Mouse (Mus musculus): Measurements from ENCODE around the gene Hnrnpa3. TPM values are rescaled to one million over a fixed set of nuclear protein-coding genes. Genes with fewer than 3 reads are reported as not detected.
"Not testable (repeated sequence)": the region's sequence is repeated elsewhere in the genome, so short reads cannot be mapped to it uniquely, and the experiment has no call there.

Hnrnpa3 gene
- polyA plus RNA-seq, 1 experiment from 2014 or later = 306 TPM

DNA sequence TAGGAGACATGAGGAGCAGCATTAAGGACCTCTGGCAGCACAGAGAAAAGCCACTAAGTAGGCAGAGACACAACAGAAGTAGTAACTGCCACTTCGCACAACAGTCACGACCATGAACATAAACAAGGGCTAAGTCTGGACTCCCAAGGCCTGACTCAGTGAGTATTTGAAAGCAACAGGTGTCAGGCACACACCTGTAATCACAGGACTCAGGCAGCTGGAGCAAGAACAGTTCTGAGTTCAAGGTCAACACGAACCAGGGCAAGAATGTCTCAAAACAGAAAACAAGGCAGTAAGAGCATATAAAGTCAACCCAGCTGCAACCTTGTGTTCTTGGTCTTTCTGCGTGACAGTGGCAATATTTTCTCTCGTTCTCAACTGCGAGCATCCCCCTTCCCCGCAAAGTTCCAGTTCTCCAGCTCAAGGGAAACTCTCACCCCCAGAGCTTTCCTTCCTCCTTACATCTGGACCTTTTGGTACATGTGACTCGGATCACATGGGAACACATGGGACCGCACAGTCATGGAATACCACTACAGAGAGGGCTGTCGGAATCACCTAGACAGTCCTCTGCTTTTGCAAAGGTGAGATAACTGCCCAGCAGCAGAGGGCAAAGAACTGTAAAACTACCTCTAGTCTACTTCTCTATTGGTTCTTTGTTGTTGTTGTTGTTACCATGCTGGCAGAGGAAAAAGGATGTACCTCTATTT lies 28.1 kb downstream of the Hnrnpa3 start:
- H3K9me3 ChIP-seq = no peaks in the 10 kb centered on the region
- ATAC-seq (ENCODE audit: insufficient number of reproducible peaks, low FRiP score, low TSS enrichment, low read depth) = no peak
- H3K9ac ChIP-seq = no peak overlapping the region
- H3K36me3 ChIP-seq = no peaks in the 10 kb centered on the region
- no peaks in the 10 kb centered on the region for H3K27me3 ChIP-seq
- peaks cover 16% of the 10 kb centered on the region for H3K4me1 ChIP-seq
- no peak overlapping the region for H3K27ac ChIP-seq
- no peak overlapping the region for H3K4me2 ChIP-seq
- H3K4me3 ChIP-seq = no peak overlapping the region
- 84% methylated on average over 10 of the region's 10 CpGs for WGBS

DNA sequence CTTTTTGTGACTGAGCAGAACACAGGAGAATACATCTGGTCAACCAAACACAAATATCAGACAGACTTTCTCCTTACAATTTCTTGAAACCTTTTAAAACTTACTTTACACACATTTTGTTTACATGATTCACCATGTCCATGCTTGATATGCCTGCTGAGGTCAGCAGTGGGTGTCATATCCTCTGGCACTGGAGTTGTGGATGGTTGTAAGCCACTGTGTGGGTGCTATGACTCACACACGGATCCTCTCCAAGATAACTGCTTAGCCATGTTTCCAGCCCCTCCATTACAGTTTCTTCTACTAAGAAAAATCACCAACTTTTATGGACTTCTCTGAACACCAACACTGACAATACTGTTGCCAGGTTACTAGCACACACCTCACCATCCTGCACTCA lies 29.8 kb downstream of the Hnrnpa3 start:
- H3K36me3 ChIP-seq = no peaks in the 10 kb centered on the region
- WGBS = 71% methylated on average over 1 of the region's 1 CpGs
- no peak for ATAC-seq (ENCODE audit: insufficient number of reproducible peaks, low FRiP score, low TSS enrichment, low read depth)

DNA sequence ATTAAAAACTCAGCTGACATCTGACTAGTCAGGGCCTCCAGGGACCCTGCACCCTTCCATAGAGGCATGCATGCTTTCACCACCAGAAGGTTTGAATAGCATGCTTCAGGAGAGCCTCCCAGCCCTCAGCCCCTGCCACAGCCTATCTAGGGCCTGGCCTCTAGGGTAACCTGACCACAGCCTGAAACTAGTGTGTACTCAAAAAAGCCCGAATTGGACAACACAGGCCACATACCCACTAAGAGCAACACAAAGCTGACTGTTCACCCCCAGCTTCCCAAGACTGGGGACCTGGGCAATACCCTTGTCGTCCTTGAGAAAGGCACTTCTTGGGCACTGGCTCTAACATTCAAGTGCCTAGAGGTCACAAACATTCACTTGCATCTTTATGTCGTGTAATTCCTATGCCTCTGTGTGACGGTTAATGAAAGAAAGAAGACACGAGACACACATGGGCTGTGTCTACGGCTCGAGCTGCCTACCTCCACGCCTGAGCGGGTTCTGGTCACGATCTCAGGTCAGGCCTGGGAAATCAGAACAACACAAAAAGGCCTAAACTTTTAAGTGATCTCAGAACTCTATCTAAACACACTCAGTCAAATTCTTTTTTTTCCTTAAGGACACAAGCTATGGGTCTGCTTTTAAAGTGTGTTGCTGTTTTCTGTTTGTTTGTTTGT lies 30.6 kb downstream of the Hnrnpa3 start:
- Histone ChIP-seq H3K9me3 (no peaks in the 10 kb centered on the region), H3K27me3 (no peaks in the 10 kb centered on the region), H3K4me1 (peaks cover 11% of the 10 kb centered on the region; the same call in 1 of the 2 replicates), H3K36me3 (no peaks in the 10 kb centered on the region), H3K4me3 (no peak overlapping the region), H3K4me2 (no peak overlapping the region), H3K27ac (no peak overlapping the region), H3K9ac (no peak overlapping the region)
- ATAC-seq (ENCODE audit: insufficient number of reproducible peaks, low FRiP score, low TSS enrichment, low read depth) = no peak
- 85% methylated on average over 10 of the region's 10 CpGs for WGBS

More for the DNA sequence above, 29.8 kb downstream of the Hnrnpa3 start:
- Histone ChIP-seq H3K4me2 (no peak overlapping the region), H3K27me3 (no peaks in the 10 kb centered on the region), H3K4me1 (peaks cover 11% of the 10 kb centered on the region; the same call in 1 of the 2 replicates), H3K4me3 (no peak overlapping the region), H3K9ac (no peak overlapping the region), H3K9me3 (no peaks in the 10 kb centered on the region), H3K27ac (no peak overlapping the region)

DNA sequence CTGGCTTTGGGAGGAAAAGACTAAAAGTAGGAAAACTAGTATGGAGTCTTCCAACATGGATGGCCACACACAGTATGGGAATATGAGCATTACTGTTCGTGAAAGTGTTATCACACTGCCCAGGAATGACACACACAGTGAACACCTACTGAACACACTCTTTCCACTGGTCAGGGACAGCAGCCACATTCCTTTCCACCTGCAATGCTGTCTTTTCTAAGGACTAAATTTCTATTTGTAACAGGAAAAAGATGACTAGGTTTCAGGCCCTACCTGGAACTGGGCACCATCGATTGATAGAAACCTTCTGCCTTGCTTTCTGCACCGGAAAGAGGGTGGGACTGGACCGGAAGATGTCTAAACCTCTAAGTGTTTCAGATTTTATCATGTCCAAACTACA lies 31.6 kb downstream of the Hnrnpa3 start:
- Histone ChIP-seq H3K4me2 (no peak overlapping the region), H3K9ac (no peak overlapping the region), H3K27ac (no peak overlapping the region), H3K9me3 (no peaks in the 10 kb centered on the region), H3K4me1 (peaks cover 8% of the 10 kb centered on the region; the same call in 1 of the 2 replicates), H3K4me3 (no peak overlapping the region), H3K36me3 (no peaks in the 10 kb centered on the region; the same call in 1 of the 2 replicates), H3K27me3 (no peaks in the 10 kb centered on the region)
- ATAC-seq (ENCODE audit: insufficient number of reproducible peaks, low FRiP score, low TSS enrichment, low read depth) = no peak
- WGBS = 91% methylated on average over 4 of the region's 4 CpGs

DNA sequence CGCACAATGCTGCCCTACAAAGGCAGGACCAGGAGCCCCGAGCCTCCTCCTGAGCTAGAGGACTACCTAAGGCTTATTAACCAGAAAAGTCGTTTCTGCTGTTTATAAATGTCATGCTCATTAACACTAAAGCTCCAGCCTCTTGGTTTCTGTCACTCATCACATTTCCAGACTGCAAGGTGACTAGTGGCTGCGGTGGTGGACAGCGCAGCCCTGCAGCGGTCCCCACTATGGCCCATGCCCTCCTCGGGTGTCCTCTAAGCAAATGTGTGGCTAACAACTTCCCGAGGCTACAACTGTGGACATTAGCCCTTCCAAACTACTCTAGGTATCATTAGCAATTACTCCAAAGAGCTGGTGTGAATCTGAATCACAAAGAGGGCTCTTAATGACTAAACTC lies 32.3 kb downstream of the Hnrnpa3 start:
- Histone ChIP-seq H3K9ac (no peak overlapping the region), H3K27ac (no peak overlapping the region), H3K4me1 (peaks cover 10% of the 10 kb centered on the region; the same call in 1 of the 2 replicates), H3K9me3 (no peaks in the 10 kb centered on the region), H3K27me3 (no peaks in the 10 kb centered on the region), H3K4me3 (no peak overlapping the region), H3K36me3 (no peaks in the 10 kb centered on the region; the same call in 1 of the 2 replicates), H3K4me2 (no peak overlapping the region)
- ATAC-seq (ENCODE audit: insufficient number of reproducible peaks, low FRiP score, low TSS enrichment, low read depth) = no peak
- WGBS = 58% methylated on average over 8 of the region's 8 CpGs

DNA sequence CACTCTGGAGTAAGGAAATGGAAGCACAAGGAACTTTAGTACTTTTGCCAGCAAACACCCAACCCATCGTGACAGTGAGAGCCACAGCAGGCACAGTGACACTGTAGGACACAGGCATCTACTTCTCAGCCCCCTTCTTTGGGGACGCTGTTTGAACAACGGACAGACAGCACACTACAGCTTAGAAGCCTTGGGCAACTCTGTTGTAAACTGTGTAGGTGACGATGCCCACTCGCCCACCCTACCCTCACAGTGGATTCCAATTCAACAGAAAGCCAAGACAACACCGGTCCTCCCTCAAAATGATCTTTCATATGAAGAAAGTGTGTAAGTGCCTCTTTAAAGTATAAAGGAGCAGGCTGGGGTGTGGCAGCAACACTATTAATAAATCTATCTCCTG lies 33.3 kb downstream of the Hnrnpa3 start:
- 93% methylated on average over 6 of the region's 6 CpGs for WGBS
- Histone ChIP-seq H3K4me2 (no peak overlapping the region), H3K9me3 (no peaks in the 10 kb centered on the region), H3K4me3 (no peak overlapping the region), H3K27ac (no peak overlapping the region), H3K36me3 (no peaks in the 10 kb centered on the region; the same call in 1 of the 2 replicates), H3K4me1 (peaks cover 13% of the 10 kb centered on the region; the same call in 1 of the 2 replicates), H3K9ac (no peak overlapping the region), H3K27me3 (no peaks in the 10 kb centered on the region)
- ATAC-seq (ENCODE audit: insufficient number of reproducible peaks, low FRiP score, low TSS enrichment, low read depth) = no peak

DNA sequence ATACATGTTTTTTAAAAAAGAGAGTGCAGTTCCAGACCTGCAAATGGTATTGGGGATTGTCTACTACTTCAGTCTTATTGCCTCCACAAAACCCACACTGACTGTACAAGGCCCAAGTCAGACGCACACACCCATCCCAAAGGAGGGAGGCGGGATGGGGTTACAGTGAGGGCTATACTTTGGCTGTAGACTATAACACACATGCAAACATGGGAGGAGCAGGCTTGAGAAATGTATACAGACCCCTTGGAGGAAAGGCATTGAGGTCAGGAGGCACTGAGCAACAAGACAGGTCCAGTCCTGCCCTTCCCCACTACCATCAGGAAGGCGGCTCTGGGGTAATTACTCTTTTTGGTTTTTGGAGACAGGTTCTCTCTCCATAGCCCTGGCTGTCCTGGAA lies 35.9 kb downstream of the Hnrnpa3 start:
- not testable (repeated sequence) for ATAC-seq (ENCODE audit: insufficient number of reproducible peaks, low FRiP score, low TSS enrichment, low read depth)

DNA sequence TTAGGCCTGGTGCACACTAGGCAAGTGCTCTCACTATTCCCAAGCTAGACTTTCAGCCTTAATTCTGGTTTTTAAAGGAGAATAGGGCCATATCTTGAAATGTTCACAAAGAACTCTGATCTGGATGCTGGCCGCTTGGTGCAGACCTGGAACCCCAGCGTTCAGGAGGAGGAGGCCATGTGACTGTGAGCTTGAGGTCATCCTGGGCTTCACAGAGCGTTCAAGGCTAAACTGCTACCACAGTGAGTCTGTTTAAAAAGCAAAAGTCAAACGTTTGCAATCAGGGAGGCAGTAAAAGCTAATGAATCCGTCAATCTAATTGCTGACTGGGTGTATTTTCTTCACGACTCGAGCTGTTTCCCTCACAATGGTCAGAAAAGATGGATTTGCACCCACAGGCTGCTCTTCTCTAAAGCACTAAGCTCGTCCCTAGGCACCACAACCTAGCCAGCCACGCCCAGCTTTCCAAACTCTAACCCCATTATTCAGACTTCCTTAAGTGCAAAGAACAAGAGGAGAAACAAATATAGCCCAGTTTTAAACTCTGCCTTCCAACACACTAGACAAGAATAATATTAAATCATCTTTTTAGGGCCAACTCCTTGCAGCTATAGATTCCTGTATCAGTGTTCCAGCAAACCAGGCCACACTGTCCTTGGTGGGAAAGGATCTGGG lies 36.8 kb downstream of the Hnrnpa3 start:
- no peak overlapping the region for H3K4me2 ChIP-seq
- no peak for ATAC-seq (ENCODE audit: insufficient number of reproducible peaks, low FRiP score, low TSS enrichment, low read depth)
- no peak overlapping the region for H3K9ac ChIP-seq
- H3K27ac ChIP-seq = no peak overlapping the region
- no peaks in the 10 kb centered on the region for H3K9me3 ChIP-seq
- H3K36me3 ChIP-seq = no peaks in the 10 kb centered on the region; the same call in 1 of the 2 replicates
- H3K4me3 ChIP-seq = no peak overlapping the region
- 43% methylated on average over 9 of the region's 9 CpGs for WGBS
- H3K27me3 ChIP-seq = no peaks in the 10 kb centered on the region
- peaks cover 20% of the 10 kb centered on the region for H3K4me1 ChIP-seq

More for the DNA sequence above, 35.9 kb downstream of the Hnrnpa3 start:
- not testable (repeated sequence) for H3K27ac ChIP-seq, H3K4me2 ChIP-seq, H3K9ac ChIP-seq, H3K9me3 ChIP-seq, H3K27me3 ChIP-seq, H3K4me3 ChIP-seq, H3K36me3 ChIP-seq
- WGBS = 78% methylated on average over 3 of the region's 3 CpGs
- peaks cover 19% of the 10 kb centered on the region for H3K4me1 ChIP-seq

DNA sequence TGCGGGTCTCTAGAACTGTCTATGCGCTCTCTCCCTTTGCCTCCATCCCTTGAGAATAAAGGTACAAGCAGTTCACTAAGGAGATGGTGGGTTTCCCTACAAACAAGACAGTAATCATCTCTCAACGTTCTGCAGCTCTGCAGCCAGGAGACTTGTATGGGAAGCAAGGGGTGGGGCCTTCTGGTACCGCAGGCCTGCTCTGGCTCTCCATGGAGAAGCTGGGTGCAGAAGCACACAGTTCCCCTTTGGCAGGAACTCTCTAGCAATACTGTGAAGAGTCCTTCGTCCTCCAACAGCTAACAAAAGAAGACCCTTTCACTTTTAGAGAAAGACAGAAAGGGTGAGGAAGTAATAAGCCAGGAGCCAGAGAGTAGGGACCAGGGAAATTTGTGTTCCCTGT lies 37.3 kb downstream of the Hnrnpa3 start:
- H3K27me3 ChIP-seq = no peaks in the 10 kb centered on the region
- peaks cover 24% of the 10 kb centered on the region for H3K4me1 ChIP-seq
- H3K36me3 ChIP-seq = no peaks in the 10 kb centered on the region; the same call in 1 of the 2 replicates
- WGBS = 49% methylated on average over 5 of the region's 5 CpGs
- H3K9me3 ChIP-seq = no peaks in the 10 kb centered on the region
- H3K9ac ChIP-seq = no peak overlapping the region
- H3K4me3 ChIP-seq = no peak overlapping the region
- ATAC-seq (ENCODE audit: insufficient number of reproducible peaks, low FRiP score, low TSS enrichment, low read depth) = no peak
- no peak overlapping the region for H3K27ac ChIP-seq
- H3K4me2 ChIP-seq = no peak overlapping the region

DNA sequence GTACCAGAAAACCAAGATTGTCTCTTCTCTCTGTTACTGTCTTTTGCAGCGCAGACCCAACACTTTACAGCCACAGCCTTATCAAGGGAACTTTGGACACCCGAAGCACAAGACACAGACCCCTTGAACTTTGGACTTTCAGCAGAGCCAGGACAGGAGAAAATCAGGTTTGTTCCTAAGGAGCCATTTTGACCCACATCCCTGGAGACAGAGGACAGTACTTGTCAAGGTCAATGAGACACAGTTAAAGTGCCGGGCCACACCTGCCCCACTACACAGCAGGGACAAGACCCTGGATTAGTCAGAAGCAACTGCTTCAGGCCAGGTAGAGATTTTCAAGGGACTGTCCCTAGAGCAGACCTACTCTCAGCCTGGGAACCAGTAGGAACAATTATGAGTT lies 38.2 kb downstream of the Hnrnpa3 start:
- H3K36me3 ChIP-seq = no peaks in the 10 kb centered on the region; the same call in 1 of the 2 replicates
- H3K9me3 ChIP-seq = no peaks in the 10 kb centered on the region
- no peak overlapping the region for H3K9ac ChIP-seq
- 85% methylated on average over 3 of the region's 3 CpGs for WGBS
- H3K4me1 ChIP-seq = peaks cover 25% of the 10 kb centered on the region
- no peak overlapping the region for H3K27ac ChIP-seq
- no peaks in the 10 kb centered on the region for H3K27me3 ChIP-seq
- ATAC-seq (ENCODE audit: insufficient number of reproducible peaks, low FRiP score, low TSS enrichment, low read depth) = no peak
- no peak overlapping the region for H3K4me2 ChIP-seq
- no peak overlapping the region for H3K4me3 ChIP-seq

DNA sequence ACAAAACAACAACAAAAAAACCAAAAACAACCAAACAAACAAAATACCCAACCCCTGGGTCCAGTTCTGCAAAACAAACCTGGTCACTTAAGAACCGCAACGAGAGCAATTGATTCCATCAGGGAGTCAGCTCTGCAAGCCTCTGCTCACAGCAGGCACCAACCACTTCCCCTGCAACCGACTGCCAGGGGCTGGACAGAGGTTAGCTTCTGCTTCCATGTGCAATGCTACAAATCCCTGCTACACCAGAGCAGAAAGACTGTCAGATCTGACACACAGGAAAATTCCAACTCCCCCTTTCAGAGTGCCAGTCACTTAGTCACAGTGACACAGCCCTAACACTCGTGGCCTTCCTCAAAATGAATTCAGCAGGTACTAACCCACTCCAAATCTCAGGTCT lies 38.9 kb downstream of the Hnrnpa3 start:
- Histone ChIP-seq H3K4me1 (peaks cover 26% of the 10 kb centered on the region), H3K27me3 (no peaks in the 10 kb centered on the region), H3K27ac (no peak overlapping the region), H3K9me3 (no peaks in the 10 kb centered on the region), H3K4me2 (no peak overlapping the region), H3K9ac (no peak overlapping the region), H3K36me3 (no peaks in the 10 kb centered on the region; the same call in 1 of the 2 replicates), H3K4me3 (no peak overlapping the region)
- 37% methylated on average over 4 of the region's 4 CpGs for WGBS
- no peak for ATAC-seq (ENCODE audit: insufficient number of reproducible peaks, low FRiP score, low TSS enrichment, low read depth)

DNA sequence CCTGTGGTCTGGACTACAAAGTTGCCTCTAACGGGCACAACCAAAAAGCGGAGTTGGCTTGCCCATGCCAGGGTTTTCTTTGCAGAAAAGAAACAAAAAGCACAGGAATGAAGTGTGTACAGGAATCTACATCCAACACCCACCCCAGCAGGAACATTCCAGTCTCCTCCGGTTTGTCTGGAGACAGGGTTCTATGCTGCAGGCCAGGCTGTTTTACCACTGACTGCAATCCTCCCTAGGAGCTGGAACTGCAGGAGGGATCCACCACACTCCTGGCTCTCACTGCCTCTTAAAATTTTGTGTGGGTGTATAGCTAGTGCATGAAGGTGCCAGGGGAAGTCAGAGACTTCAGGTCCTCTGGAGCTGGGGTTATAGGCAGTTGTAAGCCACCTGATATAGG lies 39.8 kb downstream of the Hnrnpa3 start:
- WGBS = 52% methylated on average over 3 of the region's 3 CpGs
- H3K27ac ChIP-seq = no peak overlapping the region

More for the DNA sequence above, 39.8 kb downstream of the Hnrnpa3 start:
- Histone ChIP-seq H3K9me3 (no peaks in the 10 kb centered on the region), H3K36me3 (no peaks in the 10 kb centered on the region; the same call in 1 of the 2 replicates), H3K4me1 (peaks cover 29% of the 10 kb centered on the region), H3K4me2 (no peak overlapping the region), H3K27me3 (no peaks in the 10 kb centered on the region), H3K4me3 (no peak overlapping the region), H3K9ac (no peak overlapping the region)
- no peak for ATAC-seq (ENCODE audit: insufficient number of reproducible peaks, low FRiP score, low TSS enrichment, low read depth)

Measured in limb, embryonic 15.5 days (tissue).